Mouse (Mus musculus) testis, adult 2 months (tissue): ENCODE results near the gene Agxt. TPM values are rescaled to one million over a fixed set of nuclear protein-coding genes. Genes with fewer than 3 reads are reported as not detected.

Source experiments
- H3K27ac ChIP-seq: fragments of 200-500 bp; 2 replicates; pipeline ENCODE4 v1.5.1; 2012; ENCODE audit warnings: low read depth, low read length; ENCODE audit not compliant: control insufficient read depth, insufficient read depth
- H3K27me3 ChIP-seq: fragments of 200-500 bp; 2 replicates; pipeline ENCODE4 v1.6.1; 2012; ENCODE audit warnings: mild to moderate bottlenecking, low read length, moderate library complexity; ENCODE audit not compliant: control insufficient read depth, insufficient read depth
- H3K36me3 ChIP-seq: fragments of 200-500 bp; 2 replicates; pipeline ENCODE4 v1.6.1; 2012; ENCODE audit warnings: mild to moderate bottlenecking, low read length; ENCODE audit not compliant: control insufficient read depth, insufficient read depth
- H3K4me1 ChIP-seq: fragments of 200-500 bp; 2 replicates; pipeline ENCODE4 v1.6.1; 2012; ENCODE audit warnings: low read length; ENCODE audit not compliant: control insufficient read depth, insufficient read depth
- H3K4me3 ChIP-seq: fragments of 200-500 bp; 2 replicates; pipeline ENCODE4 v1.5.1; 2012; ENCODE audit warnings: low read depth, mild to moderate bottlenecking, low read length, moderate library complexity, mixed read lengths; ENCODE audit not compliant: control insufficient read depth
- CTCF ChIP-seq: fragments of 200-500 bp; IDR thresholded peaks from 2 replicates; pipeline ENCODE4 v1.5.1; 2012; ENCODE audit warnings: low read depth, mild to moderate bottlenecking, inconsistent platforms, low read length, moderate library complexity; ENCODE audit not compliant: control insufficient read depth, insufficient read depth, insufficient replicate concordance
- POLR2A ChIP-seq: fragments of 200-500 bp; IDR thresholded peaks from 2 replicates; pipeline ENCODE4 v1.6.1; 2012; ENCODE audit warnings: low read depth, mild to moderate bottlenecking, inconsistent platforms, low read length, moderate library complexity; ENCODE audit not compliant: control insufficient read depth
- polyA plus RNA-seq: library from polyadenylated mRNA; depleted of rRNA; stranded (reverse); fragments of >200 nt; gene quantifications from 2 replicates; pipeline ENCODE4 v1.2.3, GENCODE M21; 2012

The Agxt gene
- polyA plus RNA-seq, 1 experiment, result not detected

- Histone ChIP-seq H3K4me3 (no peak overlapping the region), H3K36me3 (no peaks in the 10 kb centered on the region), H3K4me1 (0 out of 2 replicates have a peak, but pooled peaks cover 2% of the 10 kb centered on the region), H3K27ac (no peak overlapping the region), H3K27me3 (no peaks in the 10 kb centered on the region)
- TF ChIP-seq CTCF (peak; percentile 31; the same call in 1 of the 2 replicates), POLR2A (no peak)
Observed at GRCm38 (mm10) chr1:93128710-93129349, 6.2 kb upstream of the Agxt start.

GRCm38 (mm10) chr1:93130242-93130983 lies 4.6 kb upstream of the Agxt start:
- H3K4me1 ChIP-seq, result no peaks in the 10 kb centered on the region
- TF ChIP-seq POLR2A (no peak), CTCF (no peak)
- no peak overlapping the region for H3K4me3 ChIP-seq
- no peaks in the 10 kb centered on the region for H3K36me3 ChIP-seq
- no peak overlapping the region for H3K27ac ChIP-seq
- H3K27me3 ChIP-seq, result no peaks in the 10 kb centered on the region

GRCm38 (mm10) chr1:93132676-93133075 lies 2.4 kb upstream of the Agxt start:
- TF ChIP-seq POLR2A (no peak), CTCF (no peak)
- Histone ChIP-seq H3K36me3 (no peaks in the 10 kb centered on the region), H3K27me3 (no peaks in the 10 kb centered on the region), H3K4me3 (no peak overlapping the region), H3K27ac (no peak overlapping the region), H3K4me1 (no peaks in the 10 kb centered on the region)

GRCm38 (mm10) chr1:93138534-93138933 lies 3.5 kb downstream of the Agxt start:
- no peak for TF ChIP-seq POLR2A
- TF ChIP-seq CTCF, result no peak
- Histone ChIP-seq H3K27ac (no peak overlapping the region), H3K27me3 (no peaks in the 10 kb centered on the region), H3K4me1 (no peaks in the 10 kb centered on the region), H3K36me3 (no peaks in the 10 kb centered on the region), H3K4me3 (no peak overlapping the region)

GRCm38 (mm10) chr1:93139713-93140112 lies 4.7 kb downstream of the Agxt start:
- no peaks in the 10 kb centered on the region for H3K36me3 ChIP-seq
- no peaks in the 10 kb centered on the region for H3K27me3 ChIP-seq
- H3K27ac ChIP-seq, result no peak overlapping the region
- H3K4me3 ChIP-seq, result no peak overlapping the region
- H3K4me1 ChIP-seq, result no peaks in the 10 kb centered on the region
- no peak for TF ChIP-seq POLR2A

- TF ChIP-seq POLR2A (no peak), CTCF (no peak)
- Histone ChIP-seq H3K4me1 (no peaks in the 10 kb centered on the region), H3K36me3 (no peaks in the 10 kb centered on the region), H3K4me3 (no peak overlapping the region), H3K27me3 (no peaks in the 10 kb centered on the region), H3K27ac (no peak overlapping the region)
Observed at GRCm38 (mm10) chr1:93142871-93143270, 7.8 kb downstream of the Agxt start.

GRCm38 (mm10) chr1:93144176-93144575 lies 9.1 kb downstream of the Agxt start:
- Histone ChIP-seq H3K36me3 (no peaks in the 10 kb centered on the region), H3K4me3 (no peak overlapping the region), H3K27ac (no peak overlapping the region), H3K4me1 (no peaks in the 10 kb centered on the region), H3K27me3 (no peaks in the 10 kb centered on the region)
- TF ChIP-seq CTCF, result no peak
- TF ChIP-seq POLR2A, result no peak
